Mouse (Mus musculus): ENCODE measurements around the gene Gps2.

Gene Gps2

GRCm38 (mm10) chr11:69964650-69965270, 51.1 kb downstream of the Gps2 start, which contains the start of gene Cldn7:
Gene Cldn7, plus strand, starts transcription at chr11:69964779.
- no peak for DNase-seq (ENCODE audit: low read depth, low spot score)

DNA sequence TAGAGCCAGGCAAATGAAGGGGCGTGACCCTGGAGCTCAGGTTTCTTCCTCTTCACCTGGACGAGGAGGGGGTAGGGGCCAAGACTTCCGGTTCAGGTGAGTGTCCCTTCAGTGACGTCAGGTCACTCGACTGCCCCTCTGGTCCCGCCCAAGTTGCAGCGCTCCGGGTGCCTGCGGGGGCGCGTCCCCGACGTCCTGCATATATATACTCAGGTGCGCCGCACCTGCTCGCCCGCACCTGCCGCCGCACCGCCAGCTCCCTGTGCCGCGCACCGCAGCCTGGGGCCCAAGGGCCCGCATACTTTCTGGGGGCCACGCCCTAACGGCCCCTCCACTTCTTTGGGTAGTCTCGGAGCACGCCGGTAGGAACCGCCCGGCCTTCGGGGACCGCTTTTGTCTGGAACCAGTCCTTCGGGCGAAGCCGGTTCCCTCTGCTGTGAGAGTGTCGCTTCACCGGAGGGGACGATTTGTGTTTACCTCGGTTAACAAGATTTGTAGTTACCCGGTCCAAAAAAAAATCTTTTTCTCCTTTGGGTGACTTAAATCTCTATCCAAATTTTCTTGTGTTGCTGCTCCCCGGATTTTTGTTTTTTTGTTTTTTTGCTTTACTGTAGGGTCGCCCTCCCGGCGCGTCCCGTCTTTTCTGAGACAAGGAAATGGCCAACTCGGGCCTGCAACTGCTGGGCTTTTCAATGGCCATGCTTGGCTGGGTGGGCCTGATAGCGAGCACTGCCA, 51.8 kb downstream of the Gps2 start:
- DNase-seq (ENCODE audit: low read depth, low spot score), result no peak
